Mouse (Mus musculus): ENCODE data around the gene Aven. TPM values are rescaled to one million over a fixed set of nuclear protein-coding genes. Genes with fewer than 3 reads are reported as not detected.

Aven gene
- total RNA-seq, 2 experiments from 2014 or later, result 9.8 to 11.2 TPM

DNA sequence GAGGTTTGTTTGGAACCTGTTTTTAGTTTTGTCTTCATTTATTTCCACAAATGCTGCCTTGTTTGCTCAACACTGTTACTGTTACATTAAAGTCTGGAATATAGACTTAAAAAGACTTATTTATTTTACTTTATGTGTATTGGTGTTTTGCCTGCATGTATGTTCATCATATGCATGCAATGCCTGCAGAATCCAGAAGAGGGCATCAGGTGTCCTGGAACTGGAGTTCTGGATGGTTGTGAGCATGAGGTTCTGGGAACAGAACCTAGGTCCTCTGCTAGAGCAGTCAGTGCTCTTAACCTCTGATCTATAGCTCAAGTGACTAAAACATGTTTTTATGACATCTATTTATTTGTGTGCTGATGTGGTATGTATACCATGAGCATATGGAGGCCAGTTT lies 25.8 kb downstream of the Aven start:
- DNase-seq (ENCODE audit: extremely low spot score in 1 of 2, low spot score in 2 of 2), result no peak
- Histone ChIP-seq H3K27ac (no peak overlapping the region), H3K4me3 (no peak overlapping the region)
- intact Hi-C loops (cut with DNase I), result no loop called here
- TF ChIP-seq CTCF (IDR thresholded peaks at IDR 0.05), result peak; percentile 4; the same call in 1 of the 2 replicates

DNA sequence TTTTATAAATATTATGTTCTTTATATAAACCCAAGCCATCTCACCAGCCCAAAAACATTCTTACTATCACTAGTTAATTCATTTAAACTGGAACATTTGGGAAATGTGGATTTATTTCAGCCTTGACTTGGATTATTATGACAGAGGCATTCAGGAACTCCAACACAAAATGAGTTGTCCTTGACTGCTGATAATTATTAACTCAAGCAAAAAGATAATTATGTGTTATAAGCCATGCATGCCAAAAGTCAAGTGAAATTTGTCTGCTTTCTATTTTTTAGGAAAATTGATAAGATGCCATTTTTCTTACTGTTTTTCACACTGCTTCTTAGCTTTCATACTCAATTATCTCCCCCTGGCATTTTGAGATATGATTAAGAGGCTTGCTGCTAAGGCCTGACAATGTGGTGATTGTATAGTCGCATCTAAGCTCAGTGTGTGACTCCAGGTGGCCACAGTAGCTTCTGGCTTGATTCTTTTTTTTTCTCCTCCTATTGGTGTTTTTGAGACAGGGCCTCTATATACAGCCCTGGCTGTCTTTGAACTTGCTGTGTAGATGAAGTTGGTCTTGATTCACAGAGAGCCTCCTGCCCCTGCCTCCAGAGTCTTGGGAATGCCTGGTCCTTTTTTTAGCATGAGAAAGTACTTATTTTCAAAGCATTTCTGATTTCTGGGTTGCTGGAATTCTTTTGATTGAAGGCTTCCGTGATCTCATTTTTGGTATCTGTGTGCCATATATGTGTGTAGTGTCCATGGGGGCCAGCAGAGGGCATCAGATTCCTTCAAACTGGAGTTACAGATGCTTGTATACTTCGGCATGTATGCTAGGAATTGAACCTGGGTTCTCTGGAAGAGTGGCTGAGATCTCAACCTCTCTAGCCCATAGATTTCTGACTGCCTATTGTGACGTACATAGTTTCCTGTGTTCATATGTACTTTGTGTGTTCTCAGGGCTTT lies 28.0 kb downstream of the Aven start:
- H3K27ac ChIP-seq, result no peak overlapping the region
- TF ChIP-seq CTCF (IDR thresholded peaks at IDR 0.05), result no peak; the same call in none of the 2 replicates
- intact Hi-C loops (cut with DNase I), result no loop called here
- no peak for DNase-seq (ENCODE audit: extremely low spot score in 1 of 2, low spot score in 2 of 2)
- no peak overlapping the region for H3K4me3 ChIP-seq

DNA sequence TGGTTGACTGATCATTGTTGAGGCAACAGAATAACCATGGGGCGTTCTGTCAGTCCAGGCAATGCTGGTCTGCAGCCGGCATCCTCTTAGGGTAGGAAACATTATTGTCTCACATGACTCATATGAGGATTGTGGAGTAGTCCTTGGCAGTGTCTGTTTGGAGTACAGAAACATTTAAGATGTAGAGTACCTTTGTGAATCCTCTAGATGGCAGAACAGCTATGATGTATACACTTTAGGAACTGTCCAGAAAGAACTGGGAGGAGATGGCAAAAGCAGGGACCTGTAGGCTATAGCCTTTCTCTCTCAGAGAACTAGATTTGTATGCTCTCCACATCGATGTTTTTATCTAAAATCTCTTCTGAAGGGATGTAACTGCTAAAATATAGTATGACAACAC lies 34.2 kb downstream of the Aven start:
- Histone ChIP-seq H3K27ac (no peak overlapping the region), H3K4me3 (no peak overlapping the region)
- DNase-seq (ENCODE audit: extremely low spot score in 1 of 2, low spot score in 2 of 2), result no peak
- peak; percentile 47 for TF ChIP-seq CTCF (IDR thresholded peaks at IDR 0.05)
- intact Hi-C loops (cut with DNase I), result no loop called here

DNA sequence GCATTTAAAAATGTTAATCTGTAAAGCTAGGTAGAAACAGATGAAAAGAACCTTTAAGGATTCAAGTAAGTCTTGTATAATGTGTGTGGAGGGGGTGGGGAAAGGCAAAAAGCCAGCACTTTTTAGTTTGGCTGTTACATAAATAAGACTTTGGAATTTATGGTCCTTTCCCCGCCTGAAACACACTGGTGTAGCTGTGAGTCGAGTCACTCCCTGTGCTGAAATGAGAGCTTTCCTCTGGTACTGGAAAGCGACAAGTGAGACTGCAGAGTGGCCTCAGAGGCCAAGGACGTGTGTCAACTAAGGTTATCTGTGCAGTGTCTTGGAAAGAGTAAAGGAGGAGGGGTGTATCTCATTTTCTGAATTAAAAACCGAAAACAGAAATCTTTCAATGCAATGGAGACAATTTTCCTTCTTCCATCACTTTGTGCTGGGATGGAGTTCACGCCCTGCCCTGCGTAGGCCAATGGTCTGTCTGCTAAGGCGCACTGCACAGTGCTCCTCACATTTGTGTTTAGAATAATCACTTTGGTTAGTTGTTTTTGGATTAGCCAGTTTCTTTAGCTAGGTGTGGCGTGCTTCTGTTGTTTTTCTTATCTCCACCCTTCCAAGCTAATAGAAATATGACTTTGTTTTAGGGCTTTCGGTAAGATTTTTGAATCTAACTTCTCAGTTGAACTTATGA lies 40.2 kb downstream of the Aven start:
- TF ChIP-seq CTCF (IDR thresholded peaks at IDR 0.05), result no peak
- no peak overlapping the region for H3K27ac ChIP-seq
- DNase-seq (ENCODE audit: extremely low spot score in 1 of 2, low spot score in 2 of 2), result no peak
- intact Hi-C loops (cut with DNase I), result no loop called here
- no peak overlapping the region for H3K4me3 ChIP-seq

DNA sequence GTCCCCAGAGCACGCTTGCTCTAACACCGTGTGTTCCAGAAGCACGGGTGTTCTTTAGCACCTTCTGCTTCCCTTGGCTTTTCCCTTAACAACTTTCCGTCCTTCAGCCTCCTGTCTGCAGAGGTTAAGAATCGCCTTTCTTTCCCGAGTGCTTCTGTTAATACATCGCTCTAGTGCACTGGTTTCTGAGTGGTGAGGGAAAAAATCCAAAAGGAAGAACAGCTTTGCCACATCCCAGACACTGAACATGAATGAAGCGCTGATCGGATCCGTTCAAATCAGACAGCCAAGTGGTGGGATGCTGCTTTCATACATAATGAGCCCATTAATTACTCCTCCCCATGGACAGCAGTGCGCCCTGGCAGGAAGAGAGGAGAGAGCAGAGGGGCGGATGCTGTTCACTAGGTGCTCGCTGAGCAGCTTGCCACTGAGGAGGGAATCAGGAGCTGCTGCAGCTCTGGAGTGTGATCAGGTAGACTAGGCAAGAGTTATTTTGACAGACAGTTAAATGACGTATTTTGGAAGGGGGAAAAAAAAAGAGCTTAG lies 42.0 kb downstream of the Aven start:
- DNase-seq (ENCODE audit: extremely low spot score in 1 of 2, low spot score in 2 of 2), result no peak
- no peak for TF ChIP-seq CTCF (IDR thresholded peaks at IDR 0.05)
- H3K27ac ChIP-seq, result no peak overlapping the region
- intact Hi-C loops (cut with DNase I), result loop anchor here (5.0 kb wide), 2 partner anchors 83 to 228 kb away; no protein-coding TSS in a partner anchor
- no peak overlapping the region for H3K4me3 ChIP-seq

DNA sequence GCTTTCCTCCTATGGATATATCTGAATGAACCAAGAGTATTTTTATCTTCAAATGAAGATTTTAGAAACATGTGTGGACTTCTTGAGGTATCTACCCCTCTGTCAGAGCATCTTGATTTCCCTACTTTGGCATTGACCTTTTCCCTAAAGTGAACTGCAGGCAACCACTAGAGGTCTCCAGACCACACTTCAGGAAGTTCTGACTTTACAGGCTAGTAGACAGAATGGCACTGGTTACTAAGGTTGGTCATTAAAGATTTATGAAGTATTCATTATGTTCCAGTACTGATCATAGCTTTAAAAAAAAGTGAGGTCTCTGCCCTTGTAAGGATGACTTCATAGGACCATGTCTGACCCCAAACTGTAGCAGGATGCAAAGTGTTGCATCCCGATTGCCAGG lies 46.0 kb downstream of the Aven start:
- intact Hi-C loops (cut with DNase I), result loop anchor here (5.0 kb wide), 2 partner anchors 79 to 224 kb away; no protein-coding TSS in a partner anchor
- DNase-seq (ENCODE audit: extremely low spot score in 1 of 2, low spot score in 2 of 2), result no peak

DNA sequence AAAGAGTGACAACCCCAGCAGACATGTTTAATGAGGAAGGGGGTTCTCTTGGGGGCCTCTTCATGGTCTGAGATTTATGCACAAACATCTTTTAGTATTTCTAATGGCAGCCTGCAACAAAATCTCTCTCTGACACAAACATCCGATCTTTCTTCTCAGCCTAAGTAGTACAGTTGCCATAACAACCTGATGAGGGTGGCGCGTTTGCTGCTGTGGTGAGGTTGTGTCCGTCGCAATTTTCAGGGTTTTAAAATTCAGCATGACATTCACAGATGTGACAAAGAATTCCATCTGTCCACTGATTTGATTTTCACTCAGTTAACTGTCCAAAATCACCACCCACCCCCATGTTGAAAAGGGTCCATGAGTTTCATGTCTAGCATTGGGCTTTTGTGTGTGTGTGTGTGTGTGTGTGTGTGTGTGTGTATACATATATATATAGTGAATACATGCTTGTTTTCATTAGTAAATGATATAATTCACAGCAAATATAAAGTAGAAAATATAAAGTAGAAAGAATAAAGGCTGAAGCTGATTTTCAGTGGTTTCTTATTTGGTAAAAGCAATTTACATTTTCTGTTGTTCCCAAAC lies 49.0 kb downstream of the Aven start:
- intact Hi-C loops (cut with DNase I), result no loop called here
- no peak for TF ChIP-seq CTCF (IDR thresholded peaks at IDR 0.05)
- Histone ChIP-seq H3K4me3 (no peak overlapping the region), H3K27ac (no peak overlapping the region)
- peak in 1 of 2 experiments; percentile 20 for DNase-seq (ENCODE audit: extremely low spot score in 1 of 2, low spot score in 2 of 2)

More for the DNA sequence above, 46.0 kb downstream of the Aven start:
- TF ChIP-seq CTCF (IDR thresholded peaks at IDR 0.05), result peak; percentile 71
- Histone ChIP-seq H3K27ac (no peak overlapping the region), H3K4me3 (no peak overlapping the region)

DNA sequence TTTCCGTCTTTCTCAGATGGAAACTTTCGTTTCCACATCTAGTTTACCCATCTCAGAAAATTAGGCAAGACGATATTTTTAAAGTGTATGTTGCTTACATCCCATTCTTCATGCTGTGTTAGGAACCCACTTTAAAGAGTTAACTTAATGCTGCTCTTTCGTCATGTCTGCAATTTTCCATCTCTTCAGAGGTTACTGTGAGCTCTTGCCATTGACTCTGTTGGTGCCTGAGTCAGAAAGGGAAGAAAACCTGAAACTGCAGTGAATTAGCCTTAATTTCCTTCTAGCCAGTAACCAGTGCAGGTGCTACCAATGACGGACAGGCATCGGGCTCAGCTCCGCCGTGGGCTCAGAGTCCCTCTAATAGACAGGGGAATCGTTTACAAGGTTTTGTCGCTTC lies 63.8 kb downstream of the Aven start:
- Histone ChIP-seq H3K27ac (no peak overlapping the region), H3K4me3 (no peak overlapping the region)
- intact Hi-C loops (cut with DNase I), result no loop called here
- TF ChIP-seq CTCF (IDR thresholded peaks at IDR 0.05), result no peak
- DNase-seq (ENCODE audit: extremely low spot score in 1 of 2, low spot score in 2 of 2), result no peak

DNA sequence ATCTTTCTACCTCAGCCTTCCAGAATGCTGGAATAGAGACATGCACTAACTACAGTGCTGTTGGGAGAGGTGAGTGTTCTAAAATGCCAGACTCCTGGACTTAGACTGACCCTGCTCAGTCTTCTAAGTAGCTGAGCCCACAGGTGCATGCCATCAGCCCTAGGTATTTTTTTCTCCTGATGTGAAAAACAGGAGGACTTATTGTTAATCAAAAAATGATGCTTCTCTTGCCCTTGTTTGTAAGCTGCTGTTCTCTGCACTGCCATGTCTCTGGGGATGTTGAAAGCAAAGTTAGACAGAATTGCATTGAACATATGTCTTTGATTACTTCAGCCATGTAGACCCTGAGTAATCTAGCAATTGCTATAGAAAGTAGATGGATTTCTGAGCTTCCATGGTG lies 64.7 kb downstream of the Aven start:
- Histone ChIP-seq H3K27ac (no peak overlapping the region), H3K4me3 (no peak overlapping the region)
- no peak for TF ChIP-seq CTCF (IDR thresholded peaks at IDR 0.05)
- intact Hi-C loops (cut with DNase I), result no loop called here
- no peak for DNase-seq (ENCODE audit: extremely low spot score in 1 of 2, low spot score in 2 of 2)

DNA sequence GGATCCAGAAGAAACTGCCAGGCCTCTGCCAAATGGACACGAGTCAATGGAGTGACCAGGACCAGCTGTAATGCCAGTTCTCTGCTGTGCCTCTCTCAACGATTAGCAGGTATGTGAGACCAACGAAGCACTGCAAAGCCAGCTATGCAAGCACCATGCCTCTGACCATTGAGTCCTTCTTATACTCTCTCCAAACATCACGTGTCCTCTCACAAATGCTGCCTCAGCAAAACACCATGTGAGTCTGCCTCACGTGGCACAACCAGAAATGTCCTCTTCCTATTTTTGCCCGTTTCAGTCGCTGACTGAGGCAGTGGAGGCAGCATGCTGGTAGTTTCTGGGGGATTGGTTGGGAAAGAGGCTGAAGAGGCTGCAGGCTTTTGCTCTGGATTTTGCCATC lies 68.8 kb downstream of the Aven start:
- H3K4me3 ChIP-seq, result no peak overlapping the region
- TF ChIP-seq CTCF (IDR thresholded peaks at IDR 0.05), result no peak
- intact Hi-C loops (cut with DNase I), result no loop called here
- DNase-seq (ENCODE audit: extremely low spot score in 1 of 2, low spot score in 2 of 2), result no peak
- no peak overlapping the region for H3K27ac ChIP-seq

DNA sequence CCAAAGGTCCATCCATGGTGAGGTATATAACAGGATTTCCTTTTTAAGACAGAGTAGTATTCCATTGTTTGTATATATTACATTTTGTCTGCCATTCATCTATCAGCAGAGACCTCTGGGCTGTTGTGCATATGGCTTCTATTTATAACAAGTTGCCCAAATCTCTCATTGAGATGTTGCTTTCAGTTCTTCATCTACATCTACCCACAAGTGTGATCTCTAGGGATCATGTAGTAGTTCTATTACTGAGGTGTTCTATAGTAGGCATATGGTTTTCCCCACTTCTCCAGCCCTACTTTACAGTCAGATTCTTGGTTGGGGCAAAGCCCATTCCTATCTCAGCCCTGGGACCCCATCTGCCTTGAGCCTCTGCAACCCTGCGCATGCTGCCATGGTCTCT lies 72.3 kb downstream of the Aven start:
- H3K27ac ChIP-seq, result no peak overlapping the region
- DNase-seq (ENCODE audit: extremely low spot score in 1 of 2, low spot score in 2 of 2), result no peak
- no peak for TF ChIP-seq CTCF (IDR thresholded peaks at IDR 0.05)
- intact Hi-C loops (cut with DNase I), result no loop called here
- no peak overlapping the region for H3K4me3 ChIP-seq
